Mouse (Mus musculus): ENCODE measurements at regions not wholly inside any gene's neighbourhood (a gene's known extent, or its start where the extent isn't known, plus 50 kb on each side); places are given as distances from the start of the nearest gene placed in this dataset.

GRCm38 (mm10) chr1:26631442-26631841, 55.8 kb downstream of the 4931408C20Rik start:
- peak in 1 of 2 experiments; percentile 3 for DNase-seq (ENCODE audit: low spot score in 2 of 2)

All from layer of hippocampus, adult 18-20 months (tissue).